Mouse (Mus musculus): ENCODE measurements around the gene Gm3336. TPM values are rescaled to one million over a fixed set of nuclear protein-coding genes. Genes with fewer than 3 reads are reported as not detected.

Gm3336 gene
- polyA plus RNA-seq, 1 experiment from 2014 or later, result 0.54 TPM

DNA sequence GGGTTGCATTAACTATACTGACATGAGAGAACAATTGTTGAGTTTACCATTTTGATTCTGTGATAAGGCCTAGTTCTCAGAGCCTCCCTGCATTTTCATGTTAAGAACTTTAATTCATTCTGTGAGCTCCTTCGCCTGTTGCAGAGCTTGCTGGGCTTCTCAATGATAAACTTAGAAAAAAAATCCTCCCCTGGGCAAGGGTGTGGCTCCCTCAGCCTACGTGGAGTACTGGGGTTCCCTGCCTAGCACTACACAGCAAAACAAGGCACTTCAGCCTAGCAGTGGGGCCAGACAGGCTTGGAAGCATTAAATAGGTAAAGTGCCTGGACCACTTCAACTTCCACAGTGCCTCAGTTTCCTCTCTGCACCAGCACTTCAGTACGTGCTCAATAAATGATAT, 36.9 kb upstream of the Gm3336 start:
- ATAC-seq, result no peak
- H3K27me3 ChIP-seq (replicated peaks; ENCODE audit: insufficient read depth, low read length), result no peaks in the 10 kb centered on the region
- whole genome bisulfite sequencing, result 55% methylated on average over 3 of the region's 3 CpGs
- 0 out of 2 replicates have a peak overlapping the region, but pooled peaks have one; percentile 20 for H3K4me2 ChIP-seq (replicated peaks; ENCODE audit: low read depth, low read length)
- H3K4me1 ChIP-seq (ENCODE audit: insufficient read depth, low read depth, low read length), result peaks cover 4% of the 10 kb centered on the region; the same call in 1 of the 2 replicates
- H3K9me3 ChIP-seq (ENCODE audit: low read length), result no peaks in the 10 kb centered on the region
- H3K27ac ChIP-seq (ENCODE audit: low read length), result 0 out of 2 replicates have a peak overlapping the region, but pooled peaks have one; percentile 17
- no peak for TF ChIP-seq CTCF (IDR thresholded peaks at IDR 0.05)
- no peak for TF ChIP-seq EP300 (IDR thresholded peaks at IDR 0.05)
- no peak overlapping the region for H3K9ac ChIP-seq (replicated peaks; ENCODE audit: low read depth)
- H3K4me3 ChIP-seq (ENCODE audit: low read depth, low read length), result no peak overlapping the region
- no peaks in the 10 kb centered on the region; the same call in 1 of the 2 replicates for H3K36me3 ChIP-seq (ENCODE audit: insufficient read depth, low read length)
- no peak for DNase-seq (ENCODE audit: low spot score)

DNA sequence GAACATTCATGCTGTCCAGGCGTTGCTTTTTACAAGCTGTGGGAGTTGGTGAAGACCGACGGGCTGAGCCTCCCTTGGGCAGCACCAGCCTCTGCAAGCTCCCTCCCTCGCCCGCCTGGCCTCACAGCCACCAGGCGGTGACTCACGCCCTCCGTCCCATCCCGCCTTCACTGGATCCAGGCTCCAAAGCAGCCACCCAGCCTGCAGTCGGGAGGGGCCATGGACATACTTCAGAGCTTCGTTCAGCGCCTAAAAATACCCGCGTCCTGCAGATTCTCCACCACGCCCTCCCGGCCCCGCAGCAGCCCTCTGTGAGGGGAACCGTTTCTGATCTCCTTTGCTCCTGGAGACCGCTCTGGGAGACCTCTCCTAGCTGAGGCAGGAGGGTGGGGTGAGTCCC, 36.1 kb upstream of the Gm3336 start:
- peak; percentile 93 for DNase-seq (ENCODE audit: low spot score)
- peak; percentile 95 for ATAC-seq
- Histone ChIP-seq H3K9me3 (ENCODE audit: low read length) (no peaks in the 10 kb centered on the region), H3K9ac (replicated peaks; ENCODE audit: low read depth) (no peak overlapping the region), H3K4me2 (replicated peaks; ENCODE audit: low read depth, low read length) (peak overlapping the region; percentile 35; the same call in 1 of the 2 replicates), H3K27ac (ENCODE audit: low read length) (0 out of 2 replicates have a peak overlapping the region, but pooled peaks have one; percentile 27), H3K4me1 (ENCODE audit: insufficient read depth, low read depth, low read length) (peaks cover 4% of the 10 kb centered on the region; the same call in 1 of the 2 replicates), H3K4me3 (ENCODE audit: low read depth, low read length) (no peak overlapping the region), H3K36me3 (ENCODE audit: insufficient read depth, low read length) (no peaks in the 10 kb centered on the region; the same call in 1 of the 2 replicates), H3K27me3 (replicated peaks; ENCODE audit: insufficient read depth, low read length) (no peaks in the 10 kb centered on the region)
- 3% methylated on average over 19 of the region's 19 CpGs for WGBS
- no peak for TF ChIP-seq EP300 (IDR thresholded peaks at IDR 0.05)
- peak; percentile 68 for TF ChIP-seq CTCF (IDR thresholded peaks at IDR 0.05)

DNA sequence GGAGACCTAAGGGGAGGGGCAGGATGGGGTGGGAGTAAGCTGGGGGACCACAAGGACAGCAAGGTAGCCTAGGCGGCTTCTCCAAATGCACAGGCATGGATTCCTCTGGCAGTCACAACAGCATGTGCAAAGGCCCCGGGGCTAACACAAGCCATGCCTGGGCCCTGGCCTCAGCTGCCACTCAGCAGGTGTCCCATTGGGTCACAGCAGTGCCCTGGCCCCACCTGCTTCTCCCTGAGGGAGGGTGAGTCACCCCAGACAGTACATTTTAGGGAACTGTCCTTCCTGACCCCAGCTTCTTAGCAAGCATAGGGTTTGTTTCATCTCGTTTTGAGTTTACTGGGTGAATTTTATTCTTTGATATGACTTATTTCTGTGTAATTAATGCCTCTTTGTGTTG, 35.7 kb upstream of the Gm3336 start:
- no peaks in the 10 kb centered on the region for H3K27me3 ChIP-seq (replicated peaks; ENCODE audit: insufficient read depth, low read length)
- ATAC-seq (peak; percentile 9; the same call in 1 of the 2 replicates), DNase-seq (ENCODE audit: low spot score) (no peak)
- H3K9me3 ChIP-seq (ENCODE audit: low read length), result no peaks in the 10 kb centered on the region
- peak overlapping the region; percentile 35; the same call in 1 of the 2 replicates for H3K4me2 ChIP-seq (replicated peaks; ENCODE audit: low read depth, low read length)
- 76% methylated on average over 3 of the region's 3 CpGs for WGBS
- no peak overlapping the region for H3K4me3 ChIP-seq (ENCODE audit: low read depth, low read length)
- H3K36me3 ChIP-seq (ENCODE audit: insufficient read depth, low read length), result no peaks in the 10 kb centered on the region; the same call in 1 of the 2 replicates
- peaks cover 4% of the 10 kb centered on the region; the same call in 1 of the 2 replicates for H3K4me1 ChIP-seq (ENCODE audit: insufficient read depth, low read depth, low read length)
- H3K9ac ChIP-seq (replicated peaks; ENCODE audit: low read depth), result no peak overlapping the region
- H3K27ac ChIP-seq (ENCODE audit: low read length), result 0 out of 2 replicates have a peak overlapping the region, but pooled peaks have one; percentile 27
- no peak for TF ChIP-seq EP300 (IDR thresholded peaks at IDR 0.05)
- TF ChIP-seq CTCF (IDR thresholded peaks at IDR 0.05), result no peak

DNA sequence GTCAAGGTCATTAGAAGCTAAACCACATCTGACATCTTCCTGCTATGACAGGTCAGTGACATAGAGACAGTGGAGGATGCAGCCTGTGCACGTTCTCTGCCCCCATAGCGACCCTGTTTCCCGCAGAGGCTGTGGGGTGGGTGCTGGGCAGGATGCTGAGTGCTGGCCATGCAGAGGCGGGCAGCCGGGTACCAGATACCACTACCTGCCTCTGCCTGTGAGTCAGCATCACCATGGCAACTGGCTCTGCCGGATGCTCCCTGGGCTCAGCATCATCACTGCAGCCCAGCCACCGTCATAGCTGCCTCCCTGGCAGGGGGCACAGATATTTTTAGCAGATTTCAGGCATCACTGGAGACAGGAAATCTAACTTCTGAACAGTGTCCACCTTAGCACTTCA, 34.1 kb upstream of the Gm3336 start:
- no peak overlapping the region for H3K4me2 ChIP-seq (replicated peaks; ENCODE audit: low read depth, low read length)
- DNase-seq (ENCODE audit: low spot score), result no peak
- 54% methylated on average over 7 of the region's 7 CpGs for WGBS
- no peak overlapping the region for H3K4me3 ChIP-seq (ENCODE audit: low read depth, low read length)
- no peak for ATAC-seq
- H3K27ac ChIP-seq (ENCODE audit: low read length), result no peak overlapping the region
- H3K4me1 ChIP-seq (ENCODE audit: insufficient read depth, low read depth, low read length), result peaks cover 4% of the 10 kb centered on the region; the same call in 1 of the 2 replicates
- H3K9me3 ChIP-seq (ENCODE audit: low read length), result no peaks in the 10 kb centered on the region
- TF ChIP-seq EP300 (IDR thresholded peaks at IDR 0.05) (no peak), CTCF (IDR thresholded peaks at IDR 0.05) (no peak)
- no peaks in the 10 kb centered on the region for H3K27me3 ChIP-seq (replicated peaks; ENCODE audit: insufficient read depth, low read length)
- H3K9ac ChIP-seq (replicated peaks; ENCODE audit: low read depth), result no peak overlapping the region
- H3K36me3 ChIP-seq (ENCODE audit: insufficient read depth, low read length), result no peaks in the 10 kb centered on the region

DNA sequence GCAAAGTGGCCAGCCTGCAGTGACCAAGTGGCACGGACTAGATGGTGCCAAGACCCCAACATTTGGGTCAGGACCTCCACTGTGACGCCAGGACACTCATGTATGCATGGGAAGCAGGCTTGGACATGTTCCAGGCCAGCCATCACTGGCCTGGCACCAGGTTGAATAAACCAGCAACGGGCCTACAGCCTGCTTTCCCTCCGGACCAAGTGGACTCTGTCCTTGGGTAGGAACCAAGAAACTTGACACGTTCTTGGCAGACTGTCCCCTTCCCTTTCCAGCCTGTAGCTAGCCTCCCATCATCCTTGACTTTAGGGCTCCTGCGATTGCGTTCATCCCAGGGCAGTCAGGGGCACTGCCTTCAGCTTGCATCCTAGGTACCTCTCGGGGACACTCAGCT, 30.8 kb upstream of the Gm3336 start:
- TF ChIP-seq EP300 (IDR thresholded peaks at IDR 0.05), result no peak
- TF ChIP-seq CTCF (IDR thresholded peaks at IDR 0.05), result no peak
- Histone ChIP-seq H3K4me1 (ENCODE audit: insufficient read depth, low read depth, low read length) (peaks cover 6% of the 10 kb centered on the region; the same call in 1 of the 2 replicates), H3K36me3 (ENCODE audit: insufficient read depth, low read length) (no peaks in the 10 kb centered on the region), H3K4me3 (ENCODE audit: low read depth, low read length) (no peak overlapping the region), H3K27ac (ENCODE audit: low read length) (no peak overlapping the region), H3K4me2 (replicated peaks; ENCODE audit: low read depth, low read length) (no peak overlapping the region), H3K9me3 (ENCODE audit: low read length) (no peaks in the 10 kb centered on the region), H3K27me3 (replicated peaks; ENCODE audit: insufficient read depth, low read length) (no peaks in the 10 kb centered on the region), H3K9ac (replicated peaks; ENCODE audit: low read depth) (no peak overlapping the region)
- WGBS, result 47% methylated on average over 8 of the region's 8 CpGs
- DNase-seq (ENCODE audit: low spot score), result peak; percentile 76
- peak; percentile 60 for ATAC-seq

DNA sequence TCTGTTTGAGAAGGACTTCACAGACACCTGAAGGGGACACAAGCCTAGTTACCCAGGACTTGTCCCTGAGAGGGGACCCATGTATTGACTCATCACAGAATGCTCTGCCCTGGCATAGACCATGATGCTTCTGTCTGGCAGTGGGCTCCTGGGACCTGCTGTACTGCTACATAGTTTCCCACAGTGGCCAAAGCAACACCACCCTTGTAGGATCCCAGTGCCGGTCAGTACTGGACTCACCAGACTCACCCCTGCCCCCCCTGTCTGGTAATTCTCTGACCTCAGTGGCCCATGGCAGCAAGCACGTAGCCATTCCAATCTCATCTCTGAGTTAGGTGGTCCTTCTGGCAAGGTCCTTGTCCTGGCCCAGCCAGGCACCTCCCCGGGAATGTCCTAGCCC, 30.2 kb upstream of the Gm3336 start:
- no peak overlapping the region for H3K4me2 ChIP-seq (replicated peaks; ENCODE audit: low read depth, low read length)
- TF ChIP-seq CTCF (IDR thresholded peaks at IDR 0.05) (no peak), EP300 (IDR thresholded peaks at IDR 0.05) (no peak)
- no peaks in the 10 kb centered on the region for H3K27me3 ChIP-seq (replicated peaks; ENCODE audit: insufficient read depth, low read length)
- no peaks in the 10 kb centered on the region for H3K9me3 ChIP-seq (ENCODE audit: low read length)
- no peak for ATAC-seq
- no peak for DNase-seq (ENCODE audit: low spot score)
- H3K4me3 ChIP-seq (ENCODE audit: low read depth, low read length), result no peak overlapping the region
- peaks cover 6% of the 10 kb centered on the region; the same call in 1 of the 2 replicates for H3K4me1 ChIP-seq (ENCODE audit: insufficient read depth, low read depth, low read length)
- no peak overlapping the region for H3K27ac ChIP-seq (ENCODE audit: low read length)
- H3K9ac ChIP-seq (replicated peaks; ENCODE audit: low read depth), result no peak overlapping the region
- no peaks in the 10 kb centered on the region for H3K36me3 ChIP-seq (ENCODE audit: insufficient read depth, low read length)
- WGBS, result 91% methylated on average over 3 of the region's 3 CpGs
